Mouse (Mus musculus): ENCODE data around the gene Csrnp3. TPM values are rescaled to one million over a fixed set of nuclear protein-coding genes. Genes with fewer than 3 reads are reported as not detected.
"Not testable (repeated sequence)": the region's sequence is repeated elsewhere in the genome, so short reads cannot be mapped to it uniquely, and the experiment has no call there.

Gene Csrnp3
- polyA plus RNA-seq (2015; fragmentation: Nextera tagmentation; extraction: Ambion mirVana) = 10.2 and 11.1 TPM in 2 replicates

DNA sequence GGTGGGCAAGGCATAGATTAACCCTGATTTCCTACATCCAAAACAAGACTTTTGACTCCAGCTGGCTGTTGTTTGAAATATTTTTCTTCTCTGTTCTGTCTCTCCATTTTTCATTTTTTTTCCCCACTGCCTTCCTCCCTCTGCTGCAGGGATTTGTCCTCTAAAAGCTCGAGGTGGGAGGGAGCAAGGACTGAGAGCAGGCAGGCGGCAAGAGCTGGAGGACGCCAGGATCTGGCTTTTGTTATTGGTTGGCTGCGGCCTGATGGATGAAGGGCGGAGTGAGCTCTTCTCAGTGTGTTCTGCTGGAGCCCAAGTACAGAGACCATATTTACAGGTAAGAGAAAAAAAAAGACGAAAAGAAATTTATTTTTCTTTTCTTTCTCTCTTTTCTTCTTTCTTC lies at the start of gene Csrnp3:
Gene Csrnp3, plus strand, starts transcription at position 217 of the 400 bp plus-strand sequence.
- 1% methylated on average over 6 of the region's 6 CpGs for WGBS
- Histone ChIP-seq H3K4me2 (replicated peaks) (peak within 1 kb of the TSS; percentile 64), H3K9me3 (no peaks in the 10 kb centered on the region), H3K9ac (peak within 1 kb of the TSS; percentile 68), H3K27ac (peak within 1 kb of the TSS; percentile 28; the same call in 1 of the 2 replicates), H3K4me1 (peaks cover 16% of the 10 kb centered on the region), H3K4me3 (peak within 1 kb of the TSS; percentile 54), H3K36me3 (no peaks in the 10 kb centered on the region), H3K27me3 (no peaks in the 10 kb centered on the region)
- ATAC-seq (ENCODE audit: low FRiP score, low read depth) = peak; percentile 92

DNA sequence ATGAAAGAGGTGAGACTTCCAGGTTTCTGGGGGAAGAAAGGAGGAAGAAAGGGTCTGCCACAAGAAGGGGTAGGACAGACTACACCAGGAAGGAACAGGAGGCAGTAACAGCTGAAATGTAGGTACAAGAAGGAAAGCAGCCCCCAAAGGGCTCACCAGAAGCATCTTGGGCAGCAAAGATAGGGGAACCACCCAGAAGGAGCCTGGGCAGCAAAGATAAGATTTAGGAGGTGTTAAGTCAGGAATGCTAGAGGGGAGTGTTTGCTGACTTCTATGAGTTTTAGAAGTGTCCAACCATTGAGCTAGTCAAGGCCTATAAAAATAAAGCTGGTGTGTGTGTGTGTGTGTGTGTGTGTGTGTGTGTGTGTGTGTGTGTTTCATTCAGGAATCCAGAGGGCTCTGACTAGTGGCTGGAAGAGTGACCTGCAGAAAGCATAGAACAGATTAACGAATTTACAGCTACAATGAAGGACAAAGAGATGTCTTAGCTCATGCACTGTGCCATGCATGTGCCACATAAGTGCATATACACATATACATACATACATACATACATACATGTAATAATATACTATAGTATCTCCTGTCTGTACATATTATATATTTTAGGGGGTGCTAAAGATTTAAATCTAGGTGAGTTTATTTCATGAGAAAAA lies 44.4 kb upstream of the Csrnp3 start:
- Histone ChIP-seq H3K4me2 (replicated peaks) (no peak overlapping the region), H3K36me3 (no peaks in the 10 kb centered on the region), H3K9ac (no peak overlapping the region), H3K4me1 (no peaks in the 10 kb centered on the region), H3K27ac (no peak overlapping the region), H3K4me3 (no peak overlapping the region), H3K9me3 (peaks cover 9% of the 10 kb centered on the region), H3K27me3 (no peaks in the 10 kb centered on the region)
- no peak for ATAC-seq (ENCODE audit: low FRiP score, low read depth)
- WGBS = 89% methylated on average over 1 of the region's 1 CpGs

DNA sequence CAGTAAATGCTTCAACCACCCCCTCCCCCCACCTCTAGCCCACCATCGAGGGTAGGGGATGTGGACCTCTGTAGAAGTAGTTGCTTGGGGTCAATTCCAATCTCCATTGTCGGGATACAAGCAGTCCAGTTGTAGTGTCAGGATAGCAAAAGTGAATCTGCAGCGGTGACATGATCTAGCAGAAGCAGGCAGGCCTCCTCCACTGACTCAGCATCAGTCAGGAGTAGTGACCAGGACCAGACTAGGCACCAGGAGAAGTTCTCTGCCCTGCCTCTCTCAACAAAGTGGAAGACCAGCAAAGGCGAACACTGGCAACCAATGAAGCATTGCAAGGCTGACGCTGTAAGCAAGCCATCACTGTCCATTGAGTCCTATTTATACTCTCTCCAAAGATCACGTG lies 39.0 kb upstream of the Csrnp3 start:
- H3K27me3 ChIP-seq = no peaks in the 10 kb centered on the region
- H3K9ac ChIP-seq = no peak overlapping the region
- no peaks in the 10 kb centered on the region for H3K36me3 ChIP-seq
- no peaks in the 10 kb centered on the region for H3K4me1 ChIP-seq
- 91% methylated on average over 6 of the region's 6 CpGs for WGBS
- H3K4me3 ChIP-seq = no peak overlapping the region
- H3K9me3 ChIP-seq = no peaks in the 10 kb centered on the region
- no peak overlapping the region for H3K4me2 ChIP-seq (replicated peaks)
- no peak overlapping the region for H3K27ac ChIP-seq
- ATAC-seq (ENCODE audit: low FRiP score, low read depth) = no peak

DNA sequence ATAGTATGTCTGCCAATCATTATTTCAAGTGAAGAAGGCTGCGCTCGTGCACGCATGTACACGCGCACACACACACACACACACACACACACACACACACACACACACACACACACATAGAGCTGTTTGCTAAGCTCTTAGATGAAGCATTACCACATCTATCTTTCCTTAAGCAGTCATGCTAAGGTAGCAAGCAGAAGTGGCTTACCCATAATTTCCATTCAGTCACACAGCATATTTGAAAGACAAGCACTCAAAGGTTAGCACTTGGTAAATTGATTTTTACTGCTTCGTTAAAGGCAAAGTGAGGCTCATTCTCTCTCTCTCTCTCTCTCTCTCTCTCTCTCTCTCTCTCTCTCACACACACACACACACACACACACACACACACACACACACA lies 34.4 kb upstream of the Csrnp3 start:
- WGBS = 83% methylated on average over 6 of the region's 6 CpGs
- not testable (repeated sequence) for H3K36me3 ChIP-seq; H3K9ac ChIP-seq; H3K9me3 ChIP-seq; H3K4me1 ChIP-seq; H3K4me2 ChIP-seq (replicated peaks); H3K27me3 ChIP-seq; ATAC-seq (ENCODE audit: low FRiP score, low read depth); H3K27ac ChIP-seq; H3K4me3 ChIP-seq

DNA sequence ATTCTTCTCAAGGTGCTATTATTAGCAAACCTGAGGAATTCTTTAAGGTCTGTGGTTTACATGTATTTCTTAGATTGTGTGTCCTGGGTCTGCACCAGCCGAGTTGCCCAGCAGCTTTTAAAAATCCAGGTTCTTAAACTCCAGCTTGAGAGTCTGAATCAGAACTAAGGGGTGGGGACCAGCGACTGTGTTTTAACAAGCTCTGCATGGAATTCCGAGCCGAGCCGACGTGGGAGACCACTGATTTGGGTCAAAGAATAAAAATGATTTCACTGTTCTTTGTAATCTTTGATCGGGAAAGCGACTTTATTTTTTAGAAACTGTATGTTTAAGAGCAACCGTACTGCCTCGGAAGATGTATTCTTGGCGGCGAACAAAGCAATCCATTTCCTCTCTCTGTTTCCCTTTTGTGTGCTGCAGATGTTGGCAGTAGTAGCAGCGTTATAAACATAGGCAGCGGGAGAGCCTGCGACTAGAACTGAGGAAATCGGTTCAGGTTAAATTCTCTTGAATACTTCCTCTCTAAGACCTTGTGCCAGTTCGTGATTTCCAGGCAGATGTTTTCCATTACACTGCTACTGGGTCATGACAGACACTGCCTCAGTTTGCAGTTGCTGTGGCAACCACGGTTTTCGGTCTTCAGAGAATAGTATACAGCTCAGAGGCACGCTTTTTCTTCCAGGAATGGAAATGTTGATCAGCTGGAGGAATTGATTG lies 27.3 kb upstream of the Csrnp3 start:
- peak overlapping the region; percentile 35 for H3K4me3 ChIP-seq
- H3K9ac ChIP-seq = 0 out of 2 replicates have a peak overlapping the region, but pooled peaks have one; percentile 25
- peak overlapping the region; percentile 54 for H3K4me2 ChIP-seq (replicated peaks)
- no peaks in the 10 kb centered on the region for H3K27me3 ChIP-seq
- no peaks in the 10 kb centered on the region for H3K36me3 ChIP-seq
- ATAC-seq (ENCODE audit: low FRiP score, low read depth) = peak; percentile 92
- H3K4me1 ChIP-seq = peaks cover 11% of the 10 kb centered on the region
- no peaks in the 10 kb centered on the region for H3K9me3 ChIP-seq
- WGBS = 14% methylated on average over 20 of the region's 20 CpGs
- peak overlapping the region; percentile 52; the same call in 1 of the 2 replicates for H3K27ac ChIP-seq

DNA sequence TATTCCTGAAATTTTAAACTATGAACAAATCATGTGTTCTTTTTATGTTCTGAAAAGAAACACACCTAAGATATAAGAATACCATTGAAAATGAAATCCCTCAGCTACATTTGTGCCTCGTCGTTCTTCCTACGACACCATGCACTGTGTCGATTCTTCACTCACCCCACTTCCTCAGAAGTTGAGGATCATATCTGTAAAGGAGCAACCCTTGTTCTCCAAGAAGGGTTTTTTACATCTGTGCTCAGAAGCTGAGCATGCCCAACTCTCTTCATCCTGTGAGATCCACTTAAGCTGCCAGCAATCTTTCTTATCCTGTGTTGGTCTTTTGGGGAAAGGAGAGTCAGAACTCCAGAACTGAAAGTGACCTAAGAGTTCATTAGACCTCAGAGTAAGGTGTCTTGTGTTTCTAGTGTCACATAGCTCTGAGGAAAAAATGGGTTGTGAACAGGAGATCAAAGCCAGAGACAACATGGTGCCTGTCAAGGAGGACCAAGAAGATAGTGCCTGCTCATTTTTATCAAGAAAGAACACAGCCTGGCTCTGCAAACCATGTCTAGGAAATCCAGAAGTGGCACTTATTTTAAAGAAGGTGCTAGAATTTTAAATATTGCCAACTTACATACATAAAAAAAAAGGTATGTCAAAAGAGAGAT lies 25.3 kb upstream of the Csrnp3 start:
- no peaks in the 10 kb centered on the region for H3K27me3 ChIP-seq
- no peak for ATAC-seq (ENCODE audit: low FRiP score, low read depth)
- H3K4me1 ChIP-seq = peaks cover 11% of the 10 kb centered on the region
- H3K4me3 ChIP-seq = no peak overlapping the region
- no peak overlapping the region for H3K27ac ChIP-seq
- H3K4me2 ChIP-seq (replicated peaks) = no peak overlapping the region
- 83% methylated on average over 4 of the region's 4 CpGs for WGBS
- no peak overlapping the region for H3K9ac ChIP-seq
- no peaks in the 10 kb centered on the region for H3K36me3 ChIP-seq
- H3K9me3 ChIP-seq = no peaks in the 10 kb centered on the region

DNA sequence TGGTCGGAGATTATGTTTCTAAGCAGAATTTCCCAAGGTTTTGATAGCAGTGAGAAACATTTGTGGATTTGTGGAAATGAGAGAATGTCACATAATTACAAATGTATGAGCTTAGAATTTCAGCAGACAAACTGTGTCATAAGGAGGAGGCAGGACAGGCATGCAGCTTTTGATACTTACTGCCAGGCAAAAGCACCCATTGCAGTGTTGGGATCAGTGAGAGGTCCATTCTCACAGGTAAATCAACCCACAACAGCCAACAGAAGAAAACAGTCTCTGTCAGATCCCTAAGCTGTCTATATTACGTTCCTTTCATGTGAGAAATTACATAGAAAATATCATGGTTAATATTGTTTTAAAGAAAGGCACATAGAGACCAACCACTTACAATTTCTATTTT lies 19.3 kb upstream of the Csrnp3 start:
- no peak for ATAC-seq (ENCODE audit: low FRiP score, low read depth)
- H3K36me3 ChIP-seq = no peaks in the 10 kb centered on the region
- 88% methylated on average over 2 of the region's 2 CpGs for WGBS
- no peaks in the 10 kb centered on the region for H3K27me3 ChIP-seq
- H3K27ac ChIP-seq = no peak overlapping the region
- no peaks in the 10 kb centered on the region for H3K9me3 ChIP-seq
- no peak overlapping the region for H3K4me2 ChIP-seq (replicated peaks)
- no peaks in the 10 kb centered on the region for H3K4me1 ChIP-seq
- no peak overlapping the region for H3K9ac ChIP-seq
- H3K4me3 ChIP-seq = no peak overlapping the region

DNA sequence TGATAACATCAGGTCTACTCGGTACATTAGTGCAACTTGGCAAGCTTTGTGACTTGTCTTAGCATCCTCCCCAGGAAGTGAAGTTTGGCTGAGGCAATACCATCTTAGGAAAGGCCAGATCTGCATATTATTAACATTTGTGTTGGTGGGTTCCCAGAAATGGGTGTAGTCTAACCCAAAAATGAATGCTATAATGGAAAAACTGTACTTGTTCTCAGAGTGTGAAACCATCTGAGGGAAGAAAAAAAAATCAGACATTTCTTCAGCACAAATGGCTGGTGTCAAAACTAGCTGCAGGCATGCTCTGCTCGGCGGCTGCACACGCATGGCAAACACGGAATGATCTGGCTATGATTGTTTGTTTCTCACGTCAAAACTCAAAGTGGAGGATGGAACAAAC lies 18.8 kb upstream of the Csrnp3 start:
- Histone ChIP-seq H3K9me3 (no peaks in the 10 kb centered on the region), H3K27me3 (no peaks in the 10 kb centered on the region), H3K4me1 (no peaks in the 10 kb centered on the region), H3K27ac (no peak overlapping the region), H3K9ac (no peak overlapping the region), H3K36me3 (no peaks in the 10 kb centered on the region), H3K4me3 (no peak overlapping the region), H3K4me2 (replicated peaks) (no peak overlapping the region)
- ATAC-seq (ENCODE audit: low FRiP score, low read depth) = no peak
- 83% methylated on average over 6 of the region's 6 CpGs for WGBS

DNA sequence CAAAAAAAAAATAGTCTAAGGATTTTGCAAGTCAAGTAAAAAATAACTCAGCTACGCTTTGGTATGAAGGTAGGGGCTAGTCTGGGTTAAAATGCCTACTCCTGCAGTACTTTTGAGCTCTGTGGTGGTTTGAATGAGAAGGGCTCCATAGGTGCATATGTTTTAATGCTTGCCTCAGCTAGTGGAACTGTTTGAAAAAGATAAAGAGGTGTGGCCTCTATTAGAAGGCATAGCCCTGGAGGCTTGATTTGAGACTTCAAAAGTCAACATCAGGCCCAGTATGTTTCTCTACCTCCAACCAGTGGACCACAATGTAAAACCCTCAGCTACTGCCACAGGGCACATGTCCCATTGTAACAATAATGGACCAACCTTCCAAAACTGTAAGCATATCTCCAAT lies 16.9 kb upstream of the Csrnp3 start:
- ATAC-seq (ENCODE audit: low FRiP score, low read depth) = no peak
- no peak overlapping the region for H3K4me2 ChIP-seq (replicated peaks)
- H3K9ac ChIP-seq = no peak overlapping the region
- no peaks in the 10 kb centered on the region for H3K36me3 ChIP-seq
- 90% methylated on average over 1 of the region's 1 CpGs for WGBS
- no peaks in the 10 kb centered on the region for H3K9me3 ChIP-seq
- H3K4me1 ChIP-seq = 0 out of 2 replicates have a peak, but pooled peaks cover 5% of the 10 kb centered on the region
- H3K27me3 ChIP-seq = no peaks in the 10 kb centered on the region
- no peak overlapping the region for H3K27ac ChIP-seq
- H3K4me3 ChIP-seq = no peak overlapping the region

DNA sequence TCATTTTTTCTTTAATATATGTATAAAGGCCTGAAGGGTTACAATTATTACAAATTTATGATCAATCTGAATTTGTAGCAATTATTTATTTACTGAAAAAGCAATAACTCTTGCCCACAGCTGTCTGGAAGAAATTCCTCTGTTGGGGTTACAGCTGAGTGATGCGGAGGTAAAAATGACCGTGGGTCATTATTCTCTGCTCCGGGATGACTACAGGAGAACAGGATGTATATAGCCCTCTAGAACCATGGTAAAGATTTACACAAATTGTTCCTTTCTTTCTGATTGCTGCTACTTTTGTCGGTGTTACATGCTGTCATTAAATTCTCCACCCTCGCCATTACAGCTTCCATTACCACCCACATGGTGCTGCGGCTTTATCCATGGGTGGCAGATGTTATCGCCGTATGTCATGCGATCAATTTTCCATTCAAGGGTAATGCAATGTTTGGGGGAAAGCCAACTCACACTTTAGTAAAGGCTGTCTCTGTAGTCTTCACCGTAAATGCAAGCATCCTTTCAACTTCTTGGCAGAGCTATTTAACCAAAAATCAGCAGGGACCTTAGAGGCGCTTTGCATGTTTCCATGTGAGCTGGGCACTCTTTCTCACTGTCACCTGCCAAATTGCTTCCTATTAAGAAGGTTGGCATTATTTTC lies 12.7 kb upstream of the Csrnp3 start:
- no peaks in the 10 kb centered on the region for H3K27me3 ChIP-seq

DNA sequence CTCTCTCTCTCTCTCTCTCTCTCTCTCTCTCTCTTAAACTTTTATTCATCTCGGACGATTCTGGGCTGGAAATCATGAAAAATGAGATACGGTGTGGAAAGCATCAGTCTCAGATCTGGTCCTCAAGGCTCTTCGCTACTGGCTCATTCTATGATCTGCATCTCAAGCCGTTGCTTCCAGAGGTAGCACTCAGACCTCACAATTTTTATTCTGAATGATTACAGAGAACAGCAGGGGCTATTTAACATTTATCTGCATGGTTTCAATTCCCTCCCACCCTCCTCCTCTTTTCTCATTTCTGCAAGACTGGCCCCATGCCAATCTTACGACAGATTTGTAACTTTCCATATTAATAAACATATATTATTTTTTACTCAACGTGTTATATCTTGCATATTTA lies 12.1 kb upstream of the Csrnp3 start:
- H3K4me1 ChIP-seq = 0 out of 2 replicates have a peak, but pooled peaks cover 5% of the 10 kb centered on the region
- no peaks in the 10 kb centered on the region for H3K27me3 ChIP-seq
- H3K4me3 ChIP-seq = no peak overlapping the region
- ATAC-seq (ENCODE audit: low FRiP score, low read depth) = no peak
- H3K27ac ChIP-seq = no peak overlapping the region
- no peak overlapping the region for H3K9ac ChIP-seq
- H3K4me2 ChIP-seq (replicated peaks) = no peak overlapping the region
- 78% methylated on average over 7 of the region's 7 CpGs for WGBS
- H3K9me3 ChIP-seq = no peaks in the 10 kb centered on the region
- H3K36me3 ChIP-seq = no peaks in the 10 kb centered on the region

More for the DNA sequence above, 12.7 kb upstream of the Csrnp3 start:
- Histone ChIP-seq H3K4me1 (0 out of 2 replicates have a peak, but pooled peaks cover 5% of the 10 kb centered on the region), H3K36me3 (no peaks in the 10 kb centered on the region), H3K27ac (no peak overlapping the region), H3K4me2 (replicated peaks) (no peak overlapping the region), H3K9ac (no peak overlapping the region), H3K9me3 (no peaks in the 10 kb centered on the region), H3K4me3 (no peak overlapping the region)
- 71% methylated on average over 11 of the region's 11 CpGs for WGBS
- no peak for ATAC-seq (ENCODE audit: low FRiP score, low read depth)

DNA sequence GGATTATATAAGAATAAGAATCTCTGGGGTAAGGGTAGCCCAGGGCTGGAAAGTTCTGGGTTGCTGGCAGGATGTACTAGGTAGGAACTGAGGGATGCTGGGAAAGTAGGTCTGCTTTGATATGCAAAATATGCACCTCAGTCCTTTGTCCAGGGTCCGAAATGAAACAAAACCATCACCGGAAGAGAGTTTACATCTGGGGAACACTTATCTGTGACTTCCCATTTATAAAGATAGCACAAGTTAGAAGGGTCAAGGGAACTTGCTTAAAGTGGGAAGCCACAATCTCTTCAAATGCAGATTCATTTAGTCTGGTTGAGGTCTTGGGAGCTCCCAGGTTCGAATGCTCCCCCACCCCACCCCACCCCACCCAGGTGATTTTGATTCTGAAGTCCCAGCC lies 4.0 kb upstream of the Csrnp3 start:
- H3K4me3 ChIP-seq = no peak overlapping the region
- no peak overlapping the region for H3K4me2 ChIP-seq (replicated peaks)
- H3K27ac ChIP-seq = no peak overlapping the region
- H3K4me1 ChIP-seq = peaks cover 11% of the 10 kb centered on the region
- no peak for ATAC-seq (ENCODE audit: low FRiP score, low read depth)
- H3K9me3 ChIP-seq = no peaks in the 10 kb centered on the region
- 79% methylated on average over 3 of the region's 3 CpGs for WGBS
- no peaks in the 10 kb centered on the region for H3K36me3 ChIP-seq
- no peaks in the 10 kb centered on the region for H3K27me3 ChIP-seq
- no peak overlapping the region for H3K9ac ChIP-seq
